8 mouse cellular contexts compared by ENCODE assay signal in genomic region chr3:104758869-104759268, GRCm38 (mm10). TPM values are rescaled to one million over a fixed set of nuclear protein-coding genes. Genes with fewer than 3 reads are reported as not detected.
DNase-seq lines count a peak whose midpoint lies in the region; ATAC-seq and TF ChIP-seq lines count a peak whose summit lies in the region.

No protein-coding gene starts in this region.

- peak overlapping the region; percentile 56 for H3K9ac ChIP-seq in lung, embryonic 14.5 days
- H3K9ac ChIP-seq in forebrain, embryonic 13.5 days, result peak overlapping the region; percentile 52
- peak overlapping the region; percentile 54 for H3K9ac ChIP-seq in limb, embryonic 12.5 days (replicated peaks)
- no peak overlapping the region; the same call in 1 of the 2 replicates for H3K9ac ChIP-seq in neural tube, embryonic 15.5 days (replicated peaks)

- TF ChIP-seq CTCF in lung, embryonic 14.5 days (IDR thresholded peaks at IDR 0.05; ENCODE audit: low read depth), result no peak

- H3K4me1 ChIP-seq in lung, embryonic 14.5 days (ENCODE audit: insufficient read depth), result no peaks in the 10 kb centered on the region
- H3K4me1 ChIP-seq in forebrain, embryonic 13.5 days, result peaks cover 3% of the 10 kb centered on the region; the same call in 1 of the 2 replicates
- H3K4me1 ChIP-seq in limb, embryonic 12.5 days (replicated peaks), result peaks cover 2% of the 10 kb centered on the region; the same call in 1 of the 2 replicates
- H3K4me1 ChIP-seq in neural tube, embryonic 15.5 days, result peaks cover 7% of the 10 kb centered on the region

- H3K4me2 ChIP-seq in lung, embryonic 14.5 days, result peak overlapping the region; percentile 61
- H3K4me2 ChIP-seq in forebrain, embryonic 13.5 days, result peak overlapping the region; percentile 65
- H3K4me2 ChIP-seq in limb, embryonic 12.5 days, result peak overlapping the region; percentile 67
- H3K4me2 ChIP-seq in neural tube, embryonic 15.5 days, result peak overlapping the region; percentile 59

- H3K36me3 ChIP-seq in lung, embryonic 14.5 days (ENCODE audit: insufficient read depth), result no peaks in the 10 kb centered on the region
- no peaks in the 10 kb centered on the region for H3K36me3 ChIP-seq in forebrain, embryonic 13.5 days (ENCODE audit: poor library complexity, severe bottlenecking)
- no peaks in the 10 kb centered on the region for H3K36me3 ChIP-seq in limb, embryonic 12.5 days
- H3K36me3 ChIP-seq in neural tube, embryonic 15.5 days, result no peaks in the 10 kb centered on the region

- no peak overlapping the region for H3K27ac ChIP-seq in lung, embryonic 14.5 days (ENCODE audit: low read depth)
- H3K27ac ChIP-seq in forebrain, embryonic 13.5 days, result no peak overlapping the region
- H3K27ac ChIP-seq in limb, embryonic 12.5 days, result no peak overlapping the region
- H3K27ac ChIP-seq in neural tube, embryonic 15.5 days (replicated peaks), result no peak overlapping the region

- peak overlapping the region; percentile 32 for H3K4me3 ChIP-seq in lung, embryonic 14.5 days (ENCODE audit: low read depth, low read length)
- H3K4me3 ChIP-seq in forebrain, embryonic 13.5 days, result peak overlapping the region; percentile 36
- H3K4me3 ChIP-seq in limb, embryonic 12.5 days (replicated peaks), result peak overlapping the region; percentile 38
- H3K4me3 ChIP-seq in neural tube, embryonic 15.5 days (replicated peaks), result peak overlapping the region; percentile 37

- no peak for ATAC-seq in lung, embryonic 14.5 days (ENCODE audit: insufficient read depth)
- ATAC-seq in forebrain, embryonic 13.5 days, result peak; percentile 51; the same call in 1 of the 2 replicates
- no peak for ATAC-seq in limb, embryonic 12.5 days (ENCODE audit: insufficient number of reproducible peaks, insufficient read depth, low FRiP score, low TSS enrichment, low read depth)
- ATAC-seq in neural tube, embryonic 15.5 days (ENCODE audit: low FRiP score), result no peak

- no peaks in the 10 kb centered on the region for H3K9me3 ChIP-seq in lung, embryonic 14.5 days (ENCODE audit: low read depth, low read length)
- H3K9me3 ChIP-seq in forebrain, embryonic 13.5 days (replicated peaks), result no peaks in the 10 kb centered on the region
- no peaks in the 10 kb centered on the region for H3K9me3 ChIP-seq in limb, embryonic 12.5 days
- H3K9me3 ChIP-seq in neural tube, embryonic 15.5 days (replicated peaks), result no peaks in the 10 kb centered on the region

- DNase-seq in lung, embryonic 14.5 days, result peak; percentile 7
- DNase-seq in lung, adult 18-20 months, result no peak
- no peak for DNase-seq in thymus, postnatal 14 days
- no peak for DNase-seq in urinary bladder, adult 2 months (ENCODE audit: low spot score)
- no peak for DNase-seq in left cerebral cortex, adult 9 months (ENCODE audit: low spot score in 2 of 2)

- peaks cover 8% of the 10 kb centered on the region; the same call in 1 of the 2 replicates for H3K27me3 ChIP-seq in lung, embryonic 14.5 days (ENCODE audit: insufficient read depth, low read length)
- H3K27me3 ChIP-seq in forebrain, embryonic 13.5 days, result 0 out of 2 replicates have a peak, but pooled peaks cover 3% of the 10 kb centered on the region
- peaks cover 19% of the 10 kb centered on the region; the same call in 1 of the 2 replicates for H3K27me3 ChIP-seq in limb, embryonic 12.5 days
- peaks cover 14% of the 10 kb centered on the region; the same call in 1 of the 2 replicates for H3K27me3 ChIP-seq in neural tube, embryonic 15.5 days (replicated peaks)

- WGBS in lung, embryonic 14.5 days, result 13% methylated on average over 5 of the region's 5 CpGs
- 13% methylated on average over 5 of the region's 5 CpGs for WGBS in forebrain, embryonic 13.5 days
- 15% methylated on average over 5 of the region's 5 CpGs for WGBS in limb, embryonic 12.5 days
- WGBS in neural tube, embryonic 15.5 days, result 11% methylated on average over 5 of the region's 5 CpGs

RNA-seq across cellular contexts. Expression of gene Ppm1j, which starts 22.0 kb away (rescaled TPM):
- 2.7 and 3.7 TPM in 2 replicates for polyA plus RNA-seq in lung, embryonic 14.5 days (2014; fragmentation: Nextera tagmentation; extraction: Ambion mirVana)
- polyA plus RNA-seq in forebrain, embryonic 13.5 days (2015; fragmentation: Nextera tagmentation; extraction: Ambion mirVana), result 0.68 and 1.7 TPM in 2 replicates
- polyA plus RNA-seq in limb, embryonic 12.5 days (2016; fragmentation: Nextera tagmentation; extraction: Ambion mirVana), result 2.6 and 3.4 TPM in 2 replicates
- 2.3 and 2.8 TPM in 2 replicates for polyA plus RNA-seq in neural tube, embryonic 15.5 days (2015; fragmentation: Nextera tagmentation; extraction: Ambion mirVana)
- polyA plus RNA-seq in urinary bladder, adult 2 months (2012; rRNA removed), result 2.1 and 2.2 TPM in 2 replicates

RNA-seq across cellular contexts. Expression of gene Fam19a3, which starts 22.8 kb away (rescaled TPM):
- 0.07 TPM in 1 of 2 replicates, not detected in the other for polyA plus RNA-seq in lung, embryonic 14.5 days (2014; fragmentation: Nextera tagmentation; extraction: Ambion mirVana)
- 0.04 TPM in 1 of 2 replicates, not detected in the other for polyA plus RNA-seq in forebrain, embryonic 13.5 days (2015; fragmentation: Nextera tagmentation; extraction: Ambion mirVana)
- polyA plus RNA-seq in limb, embryonic 12.5 days (2016; fragmentation: Nextera tagmentation; extraction: Ambion mirVana), result 0.24 and 0.85 TPM in 2 replicates
- polyA plus RNA-seq in neural tube, embryonic 15.5 days (2015; fragmentation: Nextera tagmentation; extraction: Ambion mirVana), result 0.09 and 0.17 TPM in 2 replicates
- polyA plus RNA-seq in urinary bladder, adult 2 months (2012; rRNA removed), result 0.18 and 0.45 TPM in 2 replicates

RNA-seq across cellular contexts. Expression of gene Rhoc, which starts 29.3 kb away (rescaled TPM):
- polyA plus RNA-seq in lung, embryonic 14.5 days (2014; fragmentation: Nextera tagmentation; extraction: Ambion mirVana), result 142 and 145 TPM in 2 replicates
- polyA plus RNA-seq in forebrain, embryonic 13.5 days (2015; fragmentation: Nextera tagmentation; extraction: Ambion mirVana), result 51.2 and 55.4 TPM in 2 replicates
- polyA plus RNA-seq in limb, embryonic 12.5 days (2016; fragmentation: Nextera tagmentation; extraction: Ambion mirVana), result 152 and 154 TPM in 2 replicates
- 74.6 and 85.4 TPM in 2 replicates for polyA plus RNA-seq in neural tube, embryonic 15.5 days (2015; fragmentation: Nextera tagmentation; extraction: Ambion mirVana)
- 124 and 138 TPM in 2 replicates for polyA plus RNA-seq in urinary bladder, adult 2 months (2012; rRNA removed)

RNA-seq across cellular contexts. Expression of gene Mov10, which starts 59.5 kb away (rescaled TPM):
- polyA plus RNA-seq in lung, embryonic 14.5 days (2014; fragmentation: Nextera tagmentation; extraction: Ambion mirVana), result 51.0 and 53.9 TPM in 2 replicates
- 7.2 and 10.5 TPM in 2 replicates for polyA plus RNA-seq in forebrain, embryonic 13.5 days (2015; fragmentation: Nextera tagmentation; extraction: Ambion mirVana)
- 73.8 and 77.2 TPM in 2 replicates for polyA plus RNA-seq in limb, embryonic 12.5 days (2016; fragmentation: Nextera tagmentation; extraction: Ambion mirVana)
- polyA plus RNA-seq in neural tube, embryonic 15.5 days (2015; fragmentation: Nextera tagmentation; extraction: Ambion mirVana), result 11.9 and 24.5 TPM in 2 replicates
- 7.5 and 11.2 TPM in 2 replicates for polyA plus RNA-seq in urinary bladder, adult 2 months (2012; rRNA removed)
